Mouse (Mus musculus) cerebellum, postnatal 4 days (tissue): ENCODE measurements around the gene Gm20824.
"Not testable (repeated sequence)": the region's sequence is repeated elsewhere in the genome, so short reads cannot be mapped to it uniquely, and the experiment has no call there.

Experiments used
- DNase-seq, 2 experiments: peaks; one replicate each; pipeline ENCODE4 v3.0.0; 2022; ENCODE audit warnings: low spot score in 2 of 2, mixed read lengths in 1 of 2

Gene Gm20824

GRCm38 (mm10) chrY:8257607-8258006 is at the start of gene Gm20824:
Gene Gm20824 (plus strand): TSS chrY:8257907.
- DNase-seq = not testable (repeated sequence)
